Mouse (Mus musculus): Measurements from ENCODE around the gene Cdk5.

DNA sequence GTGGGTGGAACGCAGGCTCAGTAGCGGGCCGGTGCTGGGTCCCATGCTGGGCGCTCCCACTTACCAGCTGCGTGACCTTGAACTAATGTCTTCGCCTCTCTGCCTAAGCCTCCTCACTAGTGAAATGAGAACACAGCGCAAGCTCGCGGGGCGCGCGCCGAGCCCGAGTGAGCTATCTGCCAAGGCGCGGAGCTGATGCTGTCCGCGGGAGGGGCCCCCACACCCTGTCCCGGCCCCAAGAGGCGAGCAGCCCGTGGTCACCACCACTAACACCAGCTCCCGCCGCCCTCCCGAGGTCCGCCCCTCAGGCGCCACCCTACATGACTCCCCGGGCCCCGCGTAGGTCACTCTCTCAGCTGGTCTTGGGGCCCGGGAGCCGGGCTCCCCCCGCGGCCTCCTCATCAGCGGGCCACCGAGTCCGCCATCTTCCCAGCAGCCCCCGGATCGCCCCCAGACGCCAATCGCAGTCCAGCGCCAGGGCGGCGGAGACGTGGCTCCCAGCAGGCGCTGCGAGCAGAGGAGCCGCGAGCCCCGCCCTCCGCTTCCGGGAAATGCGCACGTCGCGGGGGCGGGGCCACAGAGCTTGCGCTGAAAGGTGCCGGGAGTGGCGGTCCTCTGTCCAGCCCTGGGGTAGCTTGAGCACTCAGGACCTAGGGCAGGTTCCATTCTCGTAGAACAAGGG, 21.6 kb upstream of the Cdk5 start, which contains the start of gene Fastk:
- 0 out of 2 replicates have a peak, but pooled peaks have one; percentile 3 for TF ChIP-seq CTCF (IDR thresholded peaks at IDR 0.05)
- no peak for TF ChIP-seq EP300 (IDR thresholded peaks at IDR 0.05)
